Mouse (Mus musculus): ENCODE data around the gene Slc25a53.
"Not testable (repeated sequence)": the region's sequence is repeated elsewhere in the genome, so short reads cannot be mapped to it uniquely, and the experiment has no call there.

The Slc25a53 gene

DNA sequence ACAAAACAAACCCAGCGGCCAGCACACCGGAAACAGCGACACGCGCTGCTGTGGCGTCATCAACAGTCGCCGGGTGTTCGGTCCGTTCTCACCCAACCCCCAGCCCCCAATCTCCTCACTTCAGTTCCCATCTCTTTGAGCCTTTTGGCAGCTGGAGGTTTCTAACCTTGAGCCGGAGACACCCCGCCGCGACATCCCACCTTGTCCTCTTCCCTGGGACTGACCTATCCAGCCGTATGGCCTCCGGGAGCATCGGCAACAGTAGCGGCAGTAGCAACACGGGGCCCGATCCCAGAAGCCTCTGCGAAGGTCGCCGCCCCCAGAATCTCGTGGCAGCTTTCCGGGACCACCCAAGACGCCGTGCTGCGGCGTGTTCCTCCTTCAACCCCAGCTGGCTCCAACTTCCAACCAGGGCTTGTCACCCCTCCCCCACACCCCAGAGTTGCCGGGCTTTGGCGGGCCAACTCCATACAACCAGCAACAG is at the start of gene Slc25a53:
Gene Slc25a53, minus strand, starts transcription at position 303 of the 484 bp plus-strand sequence.
- ATAC-seq (ENCODE audit: low TSS enrichment), result peak; percentile 98

DNA sequence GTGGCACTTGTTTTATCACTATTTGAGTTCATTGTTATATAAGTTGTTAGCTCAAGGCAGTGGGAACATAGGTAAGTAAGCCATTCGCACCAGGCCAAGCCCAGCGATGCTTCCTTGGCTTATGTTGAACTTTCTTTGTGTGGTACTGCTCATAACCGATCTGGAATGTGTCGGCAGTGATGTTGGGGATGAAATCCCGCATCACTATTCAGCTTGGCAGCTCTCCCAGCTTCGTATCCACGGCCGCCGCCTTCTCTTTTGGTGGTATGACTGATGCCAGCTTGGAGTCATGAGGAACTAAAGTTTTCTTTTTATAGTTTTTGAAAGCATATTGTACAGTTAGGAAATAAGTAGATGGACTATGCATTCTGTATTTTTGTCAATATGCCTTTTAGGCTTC is 25.1 kb upstream of the Slc25a53 start:
- ATAC-seq (ENCODE audit: low TSS enrichment), result peak; percentile 72

DNA sequence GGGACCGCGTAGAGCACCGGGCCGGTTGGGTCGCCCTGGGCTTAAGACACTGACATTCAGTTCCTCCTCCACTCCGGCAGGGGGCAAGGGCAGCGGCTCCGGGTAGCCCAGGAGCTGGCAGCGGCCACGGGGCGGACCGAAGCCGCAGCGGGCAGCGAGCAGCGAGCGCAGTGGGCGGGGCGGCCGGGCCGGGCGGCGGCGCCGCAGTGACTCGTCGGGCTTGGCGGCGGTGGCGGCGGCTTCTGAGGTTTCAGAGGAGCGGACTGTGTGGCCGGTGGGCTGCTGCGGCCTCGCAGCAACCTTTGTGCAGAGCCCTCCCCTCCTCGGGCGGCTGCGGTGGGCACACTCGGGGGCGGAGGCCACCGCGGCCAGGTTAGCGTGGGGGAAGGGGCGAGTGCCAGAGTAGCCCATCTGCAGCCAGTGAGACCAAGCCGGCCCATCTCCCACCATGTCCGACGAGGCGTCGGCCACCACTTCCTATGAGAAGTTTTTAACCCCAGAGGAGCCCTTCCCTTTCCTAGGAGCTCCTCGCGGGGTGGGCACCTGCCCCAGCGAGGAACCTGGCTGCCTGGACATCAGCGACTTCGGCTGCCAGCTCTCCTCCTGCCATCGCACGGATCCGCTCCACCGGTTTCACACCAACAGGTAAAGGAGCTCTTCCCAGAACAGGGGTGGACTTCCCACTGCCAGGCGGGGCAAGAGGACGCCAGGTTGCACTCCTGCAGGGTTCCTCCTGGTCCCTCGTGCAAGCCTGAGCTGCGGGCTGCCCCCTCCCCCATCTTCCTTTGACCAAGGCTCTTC is 11.5 kb upstream of the Slc25a53 start, which contains the start of gene Fam199x:
Gene Fam199x, plus strand, starts transcription at position 170 of the 801 bp plus-strand sequence.
- peak; percentile 89 for ATAC-seq (ENCODE audit: low TSS enrichment)

GRCm38 (mm10) chrX:137049060-137049424 is 10.9 kb upstream of the Slc25a53 start:
- peak; percentile 45 for ATAC-seq (ENCODE audit: low TSS enrichment)

DNA sequence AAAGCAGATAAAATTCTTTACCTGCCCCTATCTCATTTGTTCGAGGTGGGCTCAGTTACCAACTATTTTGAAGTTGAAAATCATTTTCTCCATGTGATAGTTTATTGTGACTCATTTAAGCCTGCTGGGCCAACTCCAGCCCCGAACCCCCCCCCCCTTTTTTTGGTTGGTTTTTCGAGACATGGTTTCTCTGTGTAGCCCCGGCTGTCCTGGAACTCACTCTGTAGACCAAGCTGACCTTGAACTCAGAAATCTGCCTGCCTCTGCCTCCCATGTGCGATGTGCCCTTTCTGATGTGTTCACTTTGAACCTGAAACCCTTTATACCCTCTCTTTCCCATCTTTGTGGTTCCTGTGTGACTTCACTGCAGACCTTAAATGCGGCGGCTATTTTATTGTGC is 400 bp upstream of the Slc25a53 start:
- ATAC-seq (ENCODE audit: low TSS enrichment), result no peak

- peak; percentile 49; the same call in 1 of the 2 replicates for ATAC-seq (ENCODE audit: low TSS enrichment)
These were observed 567 bp downstream of the Slc25a53 start for GRCm38 (mm10) chrX:137037470-137037999.

DNA sequence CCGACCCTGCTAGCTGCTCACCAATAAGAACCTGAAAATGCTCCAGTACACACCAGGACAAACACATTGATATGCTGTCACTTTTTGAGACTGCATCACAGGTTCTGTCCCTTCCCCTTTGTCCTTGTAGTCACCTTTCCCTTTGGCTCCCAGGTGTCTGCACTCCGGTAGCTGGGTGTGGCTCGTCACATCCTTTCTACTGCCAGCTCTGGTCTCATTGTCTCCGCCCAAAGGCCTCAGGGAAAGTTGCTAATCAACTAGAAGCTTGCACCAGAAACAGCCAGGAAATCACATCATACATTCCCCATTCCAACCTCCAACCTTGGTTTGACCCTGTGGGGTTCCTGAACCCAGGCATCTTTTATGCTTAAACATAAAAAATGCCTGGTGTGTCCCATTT is 3.8 kb downstream of the Slc25a53 start:
- no peak for ATAC-seq (ENCODE audit: low TSS enrichment)

GRCm38 (mm10) chrX:137031726-137032125 is 6.4 kb downstream of the Slc25a53 start:
- ATAC-seq (ENCODE audit: low TSS enrichment), result no peak

- ATAC-seq (ENCODE audit: low TSS enrichment), result no peak
These were observed 7.2 kb downstream of the Slc25a53 start for GRCm38 (mm10) chrX:137030916-137031315.

DNA sequence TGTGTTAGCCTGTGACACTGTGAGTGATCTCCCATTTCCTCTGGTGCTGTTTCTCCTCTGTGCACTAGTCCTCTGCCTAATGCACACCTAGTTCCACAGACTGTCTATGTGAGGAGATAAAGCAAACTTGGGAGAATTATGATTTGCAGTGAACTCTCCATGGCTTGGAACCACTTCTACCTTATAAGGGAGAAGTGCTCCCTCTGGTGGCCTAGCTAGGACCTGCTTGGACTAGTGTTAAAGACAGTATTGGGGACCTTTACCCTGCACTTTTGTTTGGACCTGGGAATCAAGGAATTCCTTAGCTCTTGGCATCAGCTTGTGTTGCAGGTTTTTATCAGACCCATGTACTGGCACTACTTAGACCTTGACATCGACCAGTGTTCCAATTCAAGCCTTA is 18.8 kb downstream of the Slc25a53 start:
- peak; percentile 85 for ATAC-seq (ENCODE audit: low TSS enrichment)

DNA sequence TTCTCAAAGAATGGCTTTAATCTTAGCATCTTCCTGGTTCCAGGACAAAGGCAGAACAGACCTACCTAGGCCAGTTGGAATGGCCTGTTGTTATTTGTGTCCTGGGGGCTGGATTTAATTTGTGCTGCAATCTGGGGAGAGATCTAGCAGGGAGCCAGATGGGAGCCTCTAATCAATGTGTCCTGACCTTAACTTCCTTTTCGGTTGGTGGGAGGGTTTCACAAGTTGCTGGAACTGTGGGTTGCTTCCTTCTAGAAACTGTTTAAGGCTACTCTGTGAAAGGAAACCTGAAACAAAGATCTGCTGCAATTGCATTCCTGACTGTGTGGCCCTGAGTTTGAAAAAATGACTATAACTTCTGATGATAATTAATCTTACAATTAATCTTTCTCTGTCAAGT is 20.4 kb downstream of the Slc25a53 start:
- no peak for ATAC-seq (ENCODE audit: low TSS enrichment)

GRCm38 (mm10) chrX:137015099-137015709 is 22.9 kb downstream of the Slc25a53 start:
- peak; percentile 89 for ATAC-seq (ENCODE audit: low TSS enrichment)

DNA sequence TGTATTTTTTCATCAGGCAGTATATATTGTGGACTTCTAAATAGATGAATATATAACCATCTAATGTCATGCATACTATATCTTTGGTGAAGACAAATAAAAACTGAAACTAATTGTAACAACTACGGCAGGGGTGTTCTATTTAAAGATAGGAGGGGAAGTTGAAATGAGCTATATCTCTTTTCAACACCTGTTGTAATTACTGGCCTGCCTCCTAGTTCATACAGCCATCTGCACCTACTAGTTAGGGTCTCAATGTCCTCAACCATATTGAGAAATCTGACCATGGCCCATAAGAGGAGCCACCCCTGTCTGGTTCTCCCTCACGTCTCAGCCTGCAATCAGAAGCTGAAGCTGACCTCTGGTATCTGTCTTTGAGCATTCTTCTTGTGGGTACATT is 41.8 kb downstream of the Slc25a53 start:
- ATAC-seq (ENCODE audit: low TSS enrichment), result no peak

DNA sequence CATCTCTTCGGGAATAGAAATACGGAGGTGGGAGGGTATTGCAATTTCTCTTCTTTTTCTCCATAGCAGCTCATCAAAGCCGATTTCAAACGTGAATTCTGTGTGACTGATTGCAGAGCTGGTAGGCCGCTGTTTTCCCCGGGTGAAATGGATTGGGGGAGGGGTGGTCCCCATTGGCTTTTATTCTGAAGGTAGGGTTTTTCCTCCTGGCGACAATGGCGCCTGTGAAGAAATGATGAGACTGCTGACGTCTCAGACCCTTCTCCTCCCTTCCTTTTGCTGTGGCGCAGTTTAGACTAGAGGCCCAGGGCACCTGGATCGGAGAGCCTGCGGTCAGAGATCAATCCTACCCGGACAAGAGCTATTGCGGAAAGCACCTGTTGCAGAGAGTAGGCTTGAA is 44.5 kb downstream of the Slc25a53 start:
- no peak for ATAC-seq (ENCODE audit: low TSS enrichment)

GRCm38 (mm10) chrX:136992978-136993547 is 45.0 kb downstream of the Slc25a53 start, which contains the start of gene Zcchc18:
Gene Zcchc18 (plus strand): TSS chrX:136993155.
- peak; percentile 93 for ATAC-seq (ENCODE audit: low TSS enrichment)

GRCm38 (mm10) chrX:136992191-136992965 is 45.7 kb downstream of the Slc25a53 start:
- peak; percentile 44 for ATAC-seq (ENCODE audit: low TSS enrichment)

GRCm38 (mm10) chrX:136991274-136991673 is 46.8 kb downstream of the Slc25a53 start:
- no peak for ATAC-seq (ENCODE audit: low TSS enrichment)

GRCm38 (mm10) chrX:136986039-136986438 is 52.1 kb downstream of the Slc25a53 start:
- no peak for ATAC-seq (ENCODE audit: low TSS enrichment)

DNA sequence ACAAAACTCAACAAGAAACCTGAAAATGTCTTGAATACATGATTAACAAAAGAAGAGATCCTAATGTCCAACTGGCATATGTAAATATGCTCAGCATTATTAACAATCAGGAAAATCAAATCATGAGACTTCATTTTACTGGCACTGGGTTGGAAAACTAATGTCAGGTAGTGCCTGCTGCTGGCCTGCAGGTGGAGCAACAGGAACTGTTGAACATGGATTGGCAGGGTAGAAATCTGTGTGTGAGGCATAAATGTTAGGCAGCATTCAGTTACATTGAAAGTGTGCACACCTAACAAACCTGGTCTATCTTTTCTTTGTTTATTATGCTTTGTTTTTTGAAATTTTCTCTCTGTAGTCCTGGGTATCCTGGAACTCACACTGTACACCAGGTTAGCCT is 59.5 kb downstream of the Slc25a53 start:
- ATAC-seq (ENCODE audit: low TSS enrichment), result peak; percentile 66

- peak; percentile 100 for ATAC-seq (ENCODE audit: low TSS enrichment)
These were observed 61.5 kb downstream of the Slc25a53 start, which contains the start of the genes Tmsb15l and Tmsb15b1 for GRCm38 (mm10) chrX:136976424-136977084. Gene Tmsb15l (minus strand): TSS chrX:136976869. Gene Tmsb15b1 (minus strand): TSS chrX:136976874.

- not testable (repeated sequence) for ATAC-seq (ENCODE audit: low TSS enrichment)
These were observed 62.7 kb downstream of the Slc25a53 start, which contains the start of gene Tmsb15b2 for GRCm38 (mm10) chrX:136975397-136975796. Gene Tmsb15b2 (minus strand): TSS chrX:136975497.

All from frontal cortex, adult (tissue).